Mouse (Mus musculus) G1E-ER4 (cell line): Measurements from ENCODE around the gene Zfp82. TPM values are rescaled to one million over a fixed set of nuclear protein-coding genes. Genes with fewer than 3 reads are reported as not detected.

ENCODE experiments used
- GATA1 ChIP-seq: IDR thresholded peaks from one replicate; pipeline ENCODE4 v1.8.0; 2012; ENCODE audit warnings: low read length, inconsistent platforms
- polyA plus RNA-seq: library from polyadenylated mRNA; stranded (reverse); fragments of >175 nt; gene quantifications from 2 replicates; pipeline ENCODE4 v1.2.3, GENCODE M21; 2012

Gene Zfp82
- polyA plus RNA-seq, 1 experiment: 0.26 TPM

GRCm38 (mm10) chr7:30009321-30010085, 63.2 kb downstream of the Zfp82 start:
- no peak for TF ChIP-seq GATA1

GRCm38 (mm10) chr7:30008020-30008690, 64.5 kb downstream of the Zfp82 start:
- no peak for TF ChIP-seq GATA1

GRCm38 (mm10) chr7:30007601-30008000, 65.1 kb downstream of the Zfp82 start:
- no peak for TF ChIP-seq GATA1

Other genes with a start within 250 kb of the Zfp82 start
- 0.26 and 0.75 TPM in 2 replicates for gene Zfp940, start 219.2 kb downstream of the Zfp82 start, polyA plus RNA-seq
- gene Zfp420, start 212.9 kb downstream of the Zfp82 start, polyA plus RNA-seq: 0.29 and 0.35 TPM in 2 replicates
- 0.35 and 0.40 TPM in 2 replicates for gene Zfp27, start 166.3 kb downstream of the Zfp82 start, polyA plus RNA-seq
- 0.03 TPM in 1 of 2 replicates, not detected in the other for gene Zfp383, start 164.7 kb downstream of the Zfp82 start, polyA plus RNA-seq
- gene Zfp74, start 118.8 kb downstream of the Zfp82 start, polyA plus RNA-seq: 17.1 and 22.9 TPM in 2 replicates
- 4.0 and 5.6 TPM in 2 replicates for gene Zfp568, start 88.9 kb downstream of the Zfp82 start, polyA plus RNA-seq
- gene Zfp14, start 21.5 kb downstream of the Zfp82 start, polyA plus RNA-seq: not detected in 2 replicates
- not detected in 2 replicates for gene Gm26920, start 17.5 kb upstream of the Zfp82 start, polyA plus RNA-seq
- 2.5 and 3.4 TPM in 2 replicates for gene Zfp566, start 17.6 kb upstream of the Zfp82 start, polyA plus RNA-seq
- gene Zfp260, start 21.9 kb upstream of the Zfp82 start, polyA plus RNA-seq: 0.19 and 0.64 TPM in 2 replicates
- gene Zfp382, start 49.0 kb upstream of the Zfp82 start, polyA plus RNA-seq: 4.1 and 5.5 TPM in 2 replicates
- gene Zfp146, start 96.8 kb upstream of the Zfp82 start, polyA plus RNA-seq: 8.2 and 19.8 TPM in 2 replicates
- gene Cox7a1, start 111.2 kb upstream of the Zfp82 start, polyA plus RNA-seq: 8.3 and 9.2 TPM in 2 replicates
- gene Capns1, start 125.9 kb upstream of the Zfp82 start, polyA plus RNA-seq: 142 and 154 TPM in 2 replicates
- 126 and 136 TPM in 2 replicates for gene Polr2i, start 159.0 kb upstream of the Zfp82 start, polyA plus RNA-seq
- 68.1 and 70.9 TPM in 2 replicates for gene Tbcb, start 159.4 kb upstream of the Zfp82 start, polyA plus RNA-seq
- 0.15 TPM in 1 of 2 replicates, not detected in the other for gene Ovol3, start 162.8 kb upstream of the Zfp82 start, polyA plus RNA-seq
- 0.12 and 0.26 TPM in 2 replicates for gene Thap8, start 207.2 kb upstream of the Zfp82 start, polyA plus RNA-seq
- 40.6 and 75.2 TPM in 2 replicates for gene Wdr62, start 207.5 kb upstream of the Zfp82 start, polyA plus RNA-seq
- 0.24 TPM in 1 of 2 replicates, not detected in the other for gene Clip3, start 218.8 kb upstream of the Zfp82 start, polyA plus RNA-seq
- gene Alkbh6, start 235.8 kb upstream of the Zfp82 start, polyA plus RNA-seq: 59.9 and 74.5 TPM in 2 replicates
- 7.1 and 8.8 TPM in 2 replicates for gene Syne4, start 241.9 kb upstream of the Zfp82 start, polyA plus RNA-seq
- gene E130208F15Rik, start 248.8 kb upstream of the Zfp82 start, polyA plus RNA-seq: 0.39 and 0.44 TPM in 2 replicates